Mouse (Mus musculus) left cerebral cortex, postnatal 25 days (tissue): Measurements from ENCODE around the gene Ovol3. TPM values are rescaled to one million over a fixed set of nuclear protein-coding genes. Genes with fewer than 3 reads are reported as not detected.
"Not testable (repeated sequence)": the region's sequence is repeated elsewhere in the genome, so short reads cannot be mapped to it uniquely, and the experiment has no call there.

ENCODE experiments used
- DNase-seq, 2 experiments: peaks; one replicate each; pipeline ENCODE4 v3.0.0; 2022; ENCODE audit warnings: low spot score in 2 of 2, mixed read lengths in 1 of 2
- intact Hi-C: fragments of 180-260 bp; cut with DNase I; formaldehyde crosslinking; loops from one replicate; pipeline ENCODE4 v1.15.1; 2025
- total RNA-seq, 2 experiments: library from RNA; stranded (reverse); gene quantifications; 2 replicates each; pipeline ENCODE4 v1.2.3; 2021

The Ovol3 gene
- total RNA-seq, 2 experiments from 2014 or later: not detected

DNA sequence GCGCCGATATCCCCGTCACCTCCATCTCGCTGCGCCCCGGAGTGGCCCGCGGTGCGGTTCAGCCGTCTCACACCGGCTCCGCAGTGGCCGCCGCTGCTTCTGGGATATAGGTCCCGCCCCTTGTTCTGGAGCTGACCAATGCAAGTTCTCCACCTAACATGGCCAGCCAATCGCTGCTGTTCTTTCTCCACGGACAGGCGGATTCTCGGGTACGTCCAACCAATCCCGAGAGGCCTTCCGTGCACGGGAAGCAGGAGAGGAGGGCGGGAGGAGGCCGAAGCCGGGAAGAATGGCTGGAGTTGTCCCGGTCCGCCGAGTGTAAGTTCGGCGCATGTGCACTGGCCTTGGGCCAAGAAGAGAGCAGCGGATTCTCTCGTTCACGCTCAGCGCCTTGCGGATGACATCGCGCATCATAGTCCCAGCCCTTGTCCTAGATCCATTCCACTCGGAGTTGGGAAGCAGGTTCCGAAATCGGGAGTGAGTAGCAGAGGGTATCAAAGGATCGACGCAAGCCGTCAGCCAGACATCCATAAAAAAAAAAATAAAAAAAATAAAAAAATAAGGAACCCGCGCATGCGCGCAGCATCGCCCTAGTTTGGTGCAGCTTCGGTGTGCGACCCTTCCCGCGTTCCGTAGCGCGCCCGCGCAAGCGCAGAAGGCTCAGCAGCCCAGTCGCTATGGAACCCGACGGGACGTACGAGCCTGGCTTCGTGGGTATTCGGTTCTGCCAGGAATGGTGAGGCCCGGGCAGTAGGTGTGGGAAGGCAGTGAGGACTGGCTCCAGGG is 3.7 kb downstream of the Ovol3 start, which contains the start of the genes Polr2i and Tbcb:
Polr2i (plus strand) TSS at position 280 of the 786 bp plus-strand sequence.
Tbcb (minus strand) TSS at position 604 of the 786 bp plus-strand sequence.
- peak; percentile 99 to 100 for DNase-seq
- intact Hi-C loops: loop anchor here (1.0 to 2.0 kb wide), 2 partner anchors 48 to 57 kb away; partner anchors contain the start of genes Thap8 and Wdr62

DNA sequence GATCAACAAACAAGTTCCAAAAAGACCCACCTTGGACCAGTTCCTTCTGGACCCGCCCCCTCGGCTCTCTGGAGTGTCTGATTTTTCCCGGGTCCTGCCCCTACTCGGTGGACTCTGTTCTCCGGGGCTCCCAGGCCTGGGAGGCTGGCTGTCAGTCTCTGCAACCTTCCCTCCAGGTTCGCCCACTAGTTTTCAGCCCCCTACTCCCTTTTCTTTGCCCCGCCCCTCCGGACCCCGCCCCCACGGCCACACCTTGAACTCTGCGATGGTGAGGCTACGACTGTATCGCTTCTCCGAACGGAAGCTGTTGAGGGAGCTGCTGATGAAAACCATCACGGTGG is 4.2 kb downstream of the Ovol3 start:
- intact Hi-C loops: no loop called here
- no peak for DNase-seq

DNA sequence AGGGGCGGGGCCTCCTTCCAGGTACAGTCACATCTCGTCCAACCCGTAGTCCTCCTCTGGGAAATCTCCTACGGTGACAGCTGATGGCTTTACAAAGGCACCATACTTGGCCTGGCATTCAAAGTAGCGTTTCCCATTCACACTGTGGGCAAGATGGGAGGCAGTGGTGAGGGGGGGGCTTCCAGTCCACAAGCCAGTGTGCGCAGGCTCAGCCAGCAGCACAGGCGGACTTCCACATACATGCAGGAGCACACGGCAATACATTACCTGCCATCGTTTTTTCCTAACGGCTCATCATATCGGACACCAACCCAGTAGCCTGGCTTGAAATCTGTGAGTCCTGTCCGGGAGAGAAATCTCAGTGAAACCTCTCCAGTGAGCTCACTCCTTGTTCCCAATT is 11.3 kb downstream of the Ovol3 start:
- no peak for DNase-seq
- intact Hi-C loops: no loop called here

DNA sequence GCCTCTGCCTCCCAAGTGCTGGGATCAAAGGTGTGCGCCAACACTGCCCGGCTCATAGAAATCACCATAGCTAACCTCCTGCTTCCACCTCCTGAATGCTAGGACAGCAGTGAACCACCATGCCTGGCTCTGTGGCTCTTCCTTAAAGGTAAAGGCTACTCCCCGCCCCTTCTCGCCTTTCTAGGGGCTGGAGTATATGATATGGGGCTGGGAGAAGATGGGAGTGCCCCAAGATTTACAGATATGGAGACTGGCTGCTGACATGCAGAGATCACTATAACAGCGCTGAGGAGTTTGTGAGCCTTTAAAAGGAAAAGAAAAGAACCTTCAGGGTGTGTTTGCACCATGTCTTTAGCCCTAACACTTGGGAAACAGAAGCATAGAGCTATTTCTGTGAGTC is 13.3 kb downstream of the Ovol3 start:
- intact Hi-C loops: no loop called here

DNA sequence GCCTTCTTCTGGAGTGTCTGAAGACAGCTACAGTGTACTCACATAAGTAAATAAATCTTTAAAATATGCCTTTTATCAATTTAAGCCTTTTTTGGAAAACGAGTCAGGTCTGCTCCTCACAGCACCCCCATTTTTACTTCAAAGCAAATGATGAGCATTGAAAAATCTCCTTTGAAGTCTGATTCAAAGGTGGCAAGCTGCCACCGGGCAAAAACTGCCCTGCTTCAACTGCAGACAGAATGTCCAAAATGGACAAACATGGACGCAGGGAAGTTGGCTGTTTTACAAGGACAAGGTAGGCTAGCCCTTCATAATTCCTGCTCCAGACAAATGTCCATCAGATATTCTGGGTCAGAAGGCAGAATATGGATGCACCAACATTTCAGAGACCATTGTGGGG is 14.1 kb downstream of the Ovol3 start:
- no peak for DNase-seq
- intact Hi-C loops: no loop called here

More for the DNA sequence above, 13.3 kb downstream of the Ovol3 start:
- no peak for DNase-seq

DNA sequence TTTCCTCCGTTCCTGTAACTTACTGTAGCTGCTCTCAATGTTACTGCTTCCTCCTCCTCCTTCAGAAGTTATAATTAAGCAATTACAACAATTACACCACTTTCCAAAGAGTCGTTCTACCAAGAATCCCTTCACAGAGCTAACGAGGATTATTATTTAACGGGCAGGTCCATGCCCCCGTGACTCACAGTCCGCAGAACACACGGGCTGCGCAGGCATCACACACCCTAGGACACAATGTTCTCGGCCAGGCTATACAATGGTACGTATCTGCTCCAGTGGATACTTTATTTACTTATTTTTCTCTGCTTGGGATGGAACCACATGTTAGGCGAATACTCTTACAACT is 15.5 kb downstream of the Ovol3 start:
- DNase-seq: no peak
- intact Hi-C loops: no loop called here

DNA sequence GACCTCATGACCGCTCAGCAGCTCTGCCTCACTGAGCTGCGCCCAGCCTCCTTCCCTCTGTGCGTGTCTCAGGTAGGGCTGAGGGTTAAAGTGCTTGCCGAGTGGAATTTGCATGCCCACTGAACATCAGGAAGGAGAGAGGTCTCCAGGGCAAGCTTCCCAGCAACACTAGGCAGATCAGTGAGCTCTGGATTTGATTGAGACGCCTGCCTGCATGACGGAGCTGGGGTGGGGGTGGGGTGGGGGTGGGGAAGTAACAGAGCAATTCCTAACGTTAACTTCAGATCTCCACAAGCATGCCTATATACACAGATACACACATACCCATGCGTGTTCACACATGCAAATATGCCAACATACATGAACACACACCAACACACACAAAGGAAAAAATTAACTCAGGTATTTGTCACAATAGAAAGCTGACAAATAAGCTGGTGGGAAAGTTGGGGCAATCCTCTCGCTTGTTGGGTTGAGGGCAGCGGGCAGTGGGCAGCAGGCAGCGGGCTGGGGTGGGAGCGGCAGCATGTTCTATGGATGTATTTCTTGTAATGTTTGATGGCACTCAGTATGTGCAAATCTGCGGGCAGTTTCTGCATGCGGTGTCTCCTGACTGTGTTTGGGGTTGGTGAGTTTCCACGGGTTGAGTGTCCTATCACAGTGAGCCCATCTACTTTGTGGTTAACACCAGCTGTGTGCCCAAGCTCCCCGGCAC is 16.1 kb downstream of the Ovol3 start:
- intact Hi-C loops: loop anchor here (5.0 kb wide), 1 partner anchor 37 kb away; the partner anchor contains the start of gene Cox7a1
- DNase-seq: peak; percentile 37 to 38

DNA sequence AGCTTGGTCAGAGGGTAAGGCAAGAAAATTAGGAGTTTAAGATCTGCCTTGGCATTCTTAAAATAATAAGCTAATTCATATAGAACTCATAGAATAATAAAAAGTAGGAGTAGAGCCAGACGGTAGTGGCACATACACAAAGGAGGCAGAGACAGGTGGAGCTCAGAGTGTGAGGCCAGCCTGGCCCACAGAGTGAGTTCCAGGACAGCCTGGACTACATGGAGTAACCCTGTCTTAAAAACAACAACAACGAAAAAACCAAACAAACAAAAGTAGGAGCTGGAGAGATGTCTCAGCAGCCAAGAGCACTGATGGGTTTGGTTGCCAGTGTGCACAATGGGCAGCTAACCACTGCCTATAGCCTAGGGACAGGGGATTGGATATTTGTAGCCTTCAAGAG is 18.2 kb downstream of the Ovol3 start:
- no peak for DNase-seq
- intact Hi-C loops: loop anchor here (5.0 kb wide), 1 partner anchor 35 kb away; the partner anchor contains the start of gene Cox7a1

DNA sequence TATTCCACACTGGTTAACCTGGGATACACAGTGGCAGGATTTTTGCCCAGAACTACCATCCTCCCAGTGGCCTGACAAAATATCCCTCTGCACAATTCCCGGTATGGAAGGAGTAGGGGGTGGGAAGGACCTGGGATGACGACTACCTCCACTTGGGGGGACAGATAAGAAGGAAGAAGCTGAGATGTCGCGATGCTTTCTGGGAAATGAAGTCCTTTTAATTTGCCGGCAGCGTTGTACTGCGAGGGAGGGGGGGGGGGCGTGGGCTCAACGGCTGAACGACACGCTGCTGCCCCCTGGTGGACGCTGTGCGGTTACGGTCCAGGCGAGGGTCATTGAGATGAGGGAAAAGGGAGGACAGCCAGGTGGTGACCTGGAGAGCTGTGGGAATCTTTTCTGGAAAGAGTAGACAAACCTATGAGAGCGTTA is 18.8 kb downstream of the Ovol3 start:
- DNase-seq: peak; percentile 60 to 78
- intact Hi-C loops: loop anchor here (5.0 kb wide), 1 partner anchor 34 kb away; the partner anchor contains the start of gene Cox7a1

DNA sequence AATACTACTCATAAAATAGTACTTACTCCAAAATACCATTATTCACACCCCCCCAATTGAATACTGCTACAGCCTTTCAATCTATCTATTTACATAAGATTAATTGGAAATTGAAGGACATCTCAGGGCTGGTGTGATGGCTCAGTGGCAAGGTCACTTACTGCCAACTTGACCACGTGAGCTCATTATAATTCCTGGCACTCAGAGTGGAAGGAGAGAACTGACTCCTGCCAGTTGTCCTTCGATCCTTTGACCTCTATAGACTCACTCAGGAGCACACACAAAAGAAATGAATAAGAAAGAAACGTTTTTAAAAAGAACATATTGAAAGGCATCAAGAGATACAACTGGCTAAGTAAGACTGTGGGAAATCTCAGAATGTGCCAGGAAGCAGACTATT is 19.6 kb downstream of the Ovol3 start:
- intact Hi-C loops: loop anchor here (5.0 kb wide), 1 partner anchor 34 kb away; the partner anchor contains the start of gene Cox7a1
- DNase-seq: no peak

DNA sequence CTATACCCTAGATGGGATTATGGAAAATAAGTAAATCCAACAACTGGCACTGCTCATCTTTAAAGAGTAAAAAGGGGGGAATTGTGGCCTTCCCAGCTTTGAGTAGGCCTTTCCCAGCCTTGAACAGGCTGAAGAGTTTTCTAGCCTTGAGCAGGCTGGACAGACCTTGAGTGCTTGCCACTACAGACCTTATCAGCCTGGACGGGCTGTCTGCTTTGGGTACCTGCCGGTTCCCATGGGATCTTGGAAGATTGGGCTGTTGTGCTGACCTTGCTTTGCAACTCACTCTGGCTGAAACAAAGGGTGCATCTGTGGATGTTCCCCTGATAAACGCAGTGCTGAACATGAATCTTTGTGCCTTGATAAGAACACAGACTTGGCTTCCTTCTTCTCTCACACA is 21.6 kb downstream of the Ovol3 start:
- intact Hi-C loops: no loop called here
- DNase-seq: no peak

DNA sequence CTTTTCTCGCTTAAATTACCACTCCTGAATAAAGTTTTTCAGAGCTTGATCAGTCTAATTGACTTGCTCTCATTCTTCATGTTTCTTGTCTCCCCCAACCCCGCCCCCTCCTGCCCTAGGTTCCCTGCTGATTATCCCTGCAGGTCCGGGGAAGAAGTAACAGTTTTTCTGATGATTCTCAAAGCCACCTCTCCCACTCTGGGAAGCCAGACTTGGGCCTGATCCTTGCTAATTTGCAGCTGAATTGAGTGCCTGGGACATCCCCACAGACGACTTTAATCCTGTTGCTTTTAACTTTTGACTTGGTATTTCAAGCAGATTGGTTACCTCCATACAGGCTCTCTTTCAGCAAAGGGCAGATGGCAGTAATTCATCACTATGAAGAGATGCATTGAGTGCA is 24.5 kb downstream of the Ovol3 start:
- intact Hi-C loops: no loop called here
- DNase-seq: no peak

DNA sequence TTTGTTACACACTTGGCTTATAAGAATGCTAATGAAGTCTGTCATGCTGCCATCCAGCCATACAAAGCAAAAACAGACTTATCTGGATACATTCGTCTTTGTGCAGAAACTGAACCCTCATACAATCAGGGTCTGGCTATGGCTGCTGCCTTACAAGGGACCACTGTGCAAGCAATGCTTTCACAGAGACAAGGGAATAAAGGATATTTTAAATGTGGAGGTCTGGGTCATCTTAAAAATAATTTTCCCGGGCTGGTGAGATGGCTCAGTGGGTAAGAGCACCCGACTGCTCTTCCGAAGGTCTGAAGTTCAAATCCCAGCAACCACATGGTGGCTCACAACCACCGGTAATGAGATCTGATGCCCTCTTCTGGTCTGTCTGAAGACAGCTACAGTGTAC is 29.2 kb downstream of the Ovol3 start:
- intact Hi-C loops: loop anchor here (10.0 kb wide), 1 partner anchor 192 kb away; no protein-coding TSS in a partner anchor

DNA sequence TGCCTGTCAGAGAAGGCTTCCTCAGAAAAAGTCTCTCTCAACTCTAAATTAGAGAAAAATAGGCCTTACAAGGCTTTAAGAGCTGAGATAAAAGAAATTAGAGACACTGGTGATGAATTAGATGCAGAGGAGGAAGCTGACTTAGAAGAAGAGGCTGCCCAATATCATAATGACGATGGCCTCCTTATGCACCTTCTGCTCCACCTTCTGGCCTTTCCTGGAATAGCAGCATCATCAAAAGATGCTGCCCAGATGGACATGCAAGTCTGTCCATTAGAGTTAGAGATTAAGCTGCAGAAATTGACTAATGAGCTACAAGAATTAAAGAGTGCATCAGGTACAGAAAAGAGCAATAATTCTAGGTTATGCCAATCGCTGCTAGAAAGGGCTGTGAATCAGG is 30.1 kb downstream of the Ovol3 start:
- peak in 1 of 2 experiments; percentile 59 for DNase-seq
- intact Hi-C loops: loop anchor here (1.0 to 10.0 kb wide), 2 partner anchors 24 to 191 kb away; no protein-coding TSS in a partner anchor

More for the DNA sequence above, 29.2 kb downstream of the Ovol3 start:
- DNase-seq: not testable (repeated sequence)

DNA sequence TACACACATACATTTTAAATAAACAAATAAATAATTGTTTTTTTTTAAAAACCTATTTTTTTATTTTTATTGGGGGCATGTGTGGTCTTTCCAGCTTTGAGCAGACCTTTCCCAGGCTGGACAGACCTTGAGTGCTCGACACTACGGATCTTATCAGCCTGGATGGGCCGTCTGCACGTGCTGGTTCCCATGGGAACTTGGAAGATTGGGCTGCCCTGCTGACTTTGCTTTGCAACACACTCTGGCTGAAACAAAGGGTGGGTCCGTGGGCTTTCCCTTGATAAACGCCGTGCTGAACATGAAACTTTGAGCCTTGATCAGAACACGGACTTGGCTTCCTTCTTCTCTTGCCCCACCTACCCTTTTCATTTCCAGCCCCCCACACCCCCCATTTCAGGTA is 31.1 kb downstream of the Ovol3 start:
- intact Hi-C loops: loop anchor here (10.0 kb wide), 1 partner anchor 190 kb away; no protein-coding TSS in a partner anchor
- no peak for DNase-seq

DNA sequence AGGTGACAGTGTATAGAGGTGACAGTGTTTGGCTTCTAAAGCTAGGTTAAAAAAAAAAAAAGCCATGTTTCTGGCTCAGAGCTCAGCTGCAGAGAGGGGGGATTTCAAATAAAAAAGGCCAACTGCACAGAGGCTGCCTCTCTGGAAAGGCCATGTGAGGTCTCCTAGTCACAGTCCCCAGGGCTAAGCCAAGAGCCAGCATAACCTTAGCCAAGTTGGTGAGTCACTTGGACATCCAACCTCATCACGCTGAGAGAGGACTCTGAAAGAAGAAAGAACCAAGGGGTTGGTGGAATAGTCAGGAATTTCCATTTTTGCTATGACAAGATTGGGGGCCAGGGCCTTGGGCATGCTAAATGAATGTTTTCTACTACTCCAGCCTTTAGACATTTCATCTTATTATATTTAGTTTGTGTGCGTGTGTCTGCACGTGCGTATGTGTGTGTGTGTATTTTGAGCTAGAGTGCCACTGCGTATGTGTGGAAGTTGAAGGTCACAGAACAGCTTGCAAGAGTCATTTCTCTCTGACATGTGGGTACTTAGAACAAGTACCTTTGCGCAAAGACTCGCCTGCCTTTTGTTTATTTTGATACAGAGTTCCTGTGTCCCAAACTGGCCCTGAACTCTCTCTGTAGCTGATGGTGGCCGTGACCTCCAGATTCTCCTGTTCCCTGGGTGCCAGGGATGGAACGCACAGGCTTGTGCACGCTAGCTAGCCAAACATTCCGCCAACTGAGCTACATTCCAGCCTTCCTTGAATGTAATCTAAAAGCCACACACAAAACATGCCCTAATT is 32.4 kb downstream of the Ovol3 start:
- no peak for DNase-seq
- intact Hi-C loops: loop anchor here (10.0 kb wide), 1 partner anchor 188 kb away; no protein-coding TSS in a partner anchor

DNA sequence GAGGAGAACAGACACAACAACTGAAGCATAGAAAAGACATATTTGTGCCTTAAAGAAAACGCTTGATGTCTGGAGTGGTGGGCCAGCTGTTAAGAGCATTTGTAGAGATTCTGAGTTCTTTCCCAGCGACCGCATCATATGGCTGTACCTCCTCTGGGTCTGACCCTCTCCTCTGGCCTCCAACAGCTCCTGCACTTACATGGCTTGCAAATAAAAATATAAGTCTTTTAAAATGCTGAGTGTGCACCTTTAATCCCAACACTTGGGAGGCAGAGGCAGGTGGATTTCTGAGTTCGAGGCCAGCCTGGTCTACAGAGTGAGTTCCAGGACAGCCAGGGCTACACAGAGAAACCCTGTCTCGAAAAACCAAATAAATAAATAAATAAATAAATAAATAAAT is 34.9 kb downstream of the Ovol3 start:
- DNase-seq: not testable (repeated sequence)
- intact Hi-C loops: loop anchor here (10.0 kb wide), 1 partner anchor 186 kb away; no protein-coding TSS in a partner anchor

DNA sequence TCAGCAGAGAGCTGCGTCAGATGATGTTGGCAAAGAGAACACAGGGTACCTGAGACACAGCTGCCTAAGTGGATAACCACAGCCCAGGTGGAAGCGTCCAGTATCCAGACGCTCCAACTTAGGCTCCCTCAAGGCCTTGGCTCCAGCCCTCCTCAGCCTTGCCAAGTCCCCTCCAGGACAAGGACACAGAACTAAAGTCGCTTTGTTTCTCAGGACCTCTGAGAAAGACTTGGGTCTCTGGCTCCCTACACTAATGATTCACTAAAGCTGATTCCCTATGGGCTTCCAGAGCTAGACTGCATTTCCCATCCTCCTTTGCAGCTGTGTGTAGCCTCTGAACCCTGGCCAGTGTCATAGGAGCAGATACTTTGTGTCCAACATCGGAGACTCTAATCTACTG is 35.3 kb downstream of the Ovol3 start:
- intact Hi-C loops: loop anchor here (10.0 kb wide), 1 partner anchor 185 kb away; no protein-coding TSS in a partner anchor

DNA sequence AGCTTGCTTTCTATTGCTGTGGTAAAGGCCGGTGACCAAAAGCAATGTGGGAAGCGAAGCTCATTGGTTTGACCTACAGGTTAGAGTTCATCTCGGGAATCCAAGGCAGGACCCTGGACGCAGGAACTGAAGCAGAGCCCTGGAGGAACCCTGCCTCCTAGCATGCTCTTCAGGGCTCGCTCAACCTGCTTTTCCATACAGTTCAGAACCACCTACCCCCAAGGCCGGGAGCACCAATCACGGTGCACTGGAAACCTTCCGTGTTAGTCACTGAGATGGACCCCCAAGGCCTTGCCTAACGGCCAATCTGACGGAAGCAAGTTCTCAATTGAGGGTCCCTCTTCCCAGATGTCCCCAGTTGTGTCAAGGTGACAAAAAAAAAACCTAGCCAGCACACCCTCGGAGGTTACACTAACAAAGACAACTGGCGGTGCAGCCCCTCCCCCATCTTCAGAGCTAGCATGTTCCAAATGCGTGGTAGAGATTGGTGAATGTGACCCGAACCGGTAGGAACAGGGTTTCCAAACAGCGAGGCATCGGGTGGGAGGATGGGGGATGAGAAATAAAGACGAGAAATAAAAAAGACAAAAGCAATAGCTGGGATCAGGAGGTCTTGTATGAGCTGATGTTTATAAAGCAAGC is 35.9 kb downstream of the Ovol3 start:
- no peak for DNase-seq
- intact Hi-C loops: loop anchor here (10.0 kb wide), 1 partner anchor 185 kb away; no protein-coding TSS in a partner anchor

More for the DNA sequence above, 35.3 kb downstream of the Ovol3 start:
- DNase-seq: no peak
